Mouse (Mus musculus) bone marrow, adult 2 months (tissue): ENCODE measurements around the gene Hid1.

ENCODE experiments used
- CTCF ChIP-seq: fragments of 200-500 bp; IDR thresholded peaks from 2 replicates; pipeline ENCODE4 v1.5.1; 2011; ENCODE audit warnings: low read length, control low read depth; ENCODE audit not compliant: control insufficient read depth, insufficient read depth
- POLR2A ChIP-seq: fragments of 200-500 bp; IDR thresholded peaks from 2 replicates; pipeline ENCODE4 v1.6.1; 2011; ENCODE audit warnings: low read depth, mild to moderate bottlenecking, control low read depth, low read length, borderline replicate concordance; ENCODE audit not compliant: control insufficient read depth

DNA sequence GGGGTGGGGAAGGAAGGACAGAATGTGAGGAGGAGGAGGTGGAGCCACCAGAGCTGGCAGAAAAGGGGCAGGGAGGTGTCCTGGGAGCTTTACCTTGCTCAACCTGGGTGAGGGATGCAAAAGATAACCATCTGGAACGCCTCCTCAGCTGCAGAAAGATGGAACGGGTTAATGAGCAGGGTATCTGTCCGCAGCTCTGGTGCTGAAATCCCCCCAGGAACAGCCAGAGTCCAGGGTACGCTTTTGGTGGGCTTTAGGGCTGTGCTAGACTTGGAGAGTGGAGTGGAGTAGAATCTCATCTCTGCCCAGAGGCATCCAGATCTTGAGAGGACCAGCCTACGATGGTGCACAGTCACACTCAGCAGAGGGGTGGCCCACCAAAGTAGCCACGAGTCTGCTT, 31.4 kb downstream of the Hid1 start:
- no peak for TF ChIP-seq CTCF
- TF ChIP-seq POLR2A, result no peak
